Mouse (Mus musculus): ENCODE results near the gene Rara. TPM values are rescaled to one million over a fixed set of nuclear protein-coding genes. Genes with fewer than 3 reads are reported as not detected.

The Rara gene
- 15.5 and 17.3 TPM in 2 replicates for polyA plus RNA-seq (2016; fragmentation: Nextera tagmentation; extraction: Ambion mirVana)

GRCm38 (mm10) chr11:98927438-98928076 lies at the start of gene Rara:
Rara (plus strand) TSS chr11:98927818.
- Histone ChIP-seq H3K4me3 (peak within 1 kb of the TSS; percentile 58), H3K9ac (replicated peaks) (peak within 1 kb of the TSS; percentile 76), H3K27ac (replicated peaks) (no peak within 1 kb of the TSS), H3K27me3 (peaks cover 4% of the 10 kb centered on the region; the same call in 1 of the 2 replicates), H3K36me3 (no peaks in the 10 kb centered on the region), H3K9me3 (no peaks in the 10 kb centered on the region), H3K4me2 (replicated peaks) (peak within 1 kb of the TSS; percentile 78), H3K4me1 (peaks cover 82% of the 10 kb centered on the region)
- 9% methylated on average over 21 of the region's 21 CpGs for WGBS
- 0 out of 2 replicates have a peak, but pooled peaks have one; percentile 21 for ATAC-seq (ENCODE audit: low FRiP score, low read depth)

GRCm38 (mm10) chr11:98887703-98888102 lies 39.9 kb upstream of the Rara start:
- Histone ChIP-seq H3K27ac (replicated peaks) (no peak overlapping the region), H3K36me3 (peaks cover 81% of the 10 kb centered on the region), H3K4me1 (peaks cover 6% of the 10 kb centered on the region; the same call in 1 of the 2 replicates), H3K4me2 (replicated peaks) (no peak overlapping the region), H3K4me3 (no peak overlapping the region), H3K27me3 (no peaks in the 10 kb centered on the region), H3K9me3 (no peaks in the 10 kb centered on the region), H3K9ac (replicated peaks) (no peak overlapping the region)
- no peak for ATAC-seq (ENCODE audit: low FRiP score, low read depth)
- WGBS = 98% methylated on average over 3 of the region's 3 CpGs

- Histone ChIP-seq H3K4me2 (replicated peaks) (no peak overlapping the region), H3K36me3 (peaks cover 95% of the 10 kb centered on the region), H3K4me3 (no peak overlapping the region), H3K9me3 (0 out of 2 replicates have a peak, but pooled peaks cover 3% of the 10 kb centered on the region), H3K4me1 (peaks cover 6% of the 10 kb centered on the region; the same call in 1 of the 2 replicates), H3K27ac (replicated peaks) (no peak overlapping the region), H3K27me3 (no peaks in the 10 kb centered on the region), H3K9ac (replicated peaks) (no peak overlapping the region)
- WGBS = 98% methylated on average over 4 of the region's 4 CpGs
- ATAC-seq (ENCODE audit: low FRiP score, low read depth) = no peak
These were observed 38.5 kb upstream of the Rara start for GRCm38 (mm10) chr11:98889077-98889476.

GRCm38 (mm10) chr11:98889977-98890376 lies 37.6 kb upstream of the Rara start:
- peaks cover 94% of the 10 kb centered on the region for H3K36me3 ChIP-seq
- no peaks in the 10 kb centered on the region for H3K27me3 ChIP-seq
- WGBS = 96% methylated on average over 5 of the region's 5 CpGs
- peaks cover 6% of the 10 kb centered on the region; the same call in 1 of the 2 replicates for H3K4me1 ChIP-seq
- no peak overlapping the region for H3K27ac ChIP-seq (replicated peaks)
- 0 out of 2 replicates have a peak, but pooled peaks cover 3% of the 10 kb centered on the region for H3K9me3 ChIP-seq
- no peak overlapping the region for H3K9ac ChIP-seq (replicated peaks)
- no peak overlapping the region for H3K4me2 ChIP-seq (replicated peaks)
- no peak for ATAC-seq (ENCODE audit: low FRiP score, low read depth)
- no peak overlapping the region for H3K4me3 ChIP-seq

- peaks cover 6% of the 10 kb centered on the region; the same call in 1 of the 2 replicates for H3K4me1 ChIP-seq
- no peak for ATAC-seq (ENCODE audit: low FRiP score, low read depth)
- H3K4me2 ChIP-seq (replicated peaks) = no peak overlapping the region
- 48% methylated on average over 5 of the region's 5 CpGs for WGBS
- no peak overlapping the region for H3K4me3 ChIP-seq
- H3K27ac ChIP-seq (replicated peaks) = no peak overlapping the region
- peaks cover 93% of the 10 kb centered on the region for H3K36me3 ChIP-seq
- no peak overlapping the region for H3K9ac ChIP-seq (replicated peaks)
- H3K27me3 ChIP-seq = no peaks in the 10 kb centered on the region
- 0 out of 2 replicates have a peak, but pooled peaks cover 3% of the 10 kb centered on the region for H3K9me3 ChIP-seq
These were observed 35.2 kb upstream of the Rara start for GRCm38 (mm10) chr11:98892426-98892825.

GRCm38 (mm10) chr11:98900529-98901125 lies 27.0 kb upstream of the Rara start:
- H3K9me3 ChIP-seq = no peaks in the 10 kb centered on the region
- ATAC-seq (ENCODE audit: low FRiP score, low read depth) = no peak
- no peak overlapping the region for H3K4me2 ChIP-seq (replicated peaks)
- H3K27ac ChIP-seq (replicated peaks) = no peak overlapping the region
- 92% methylated on average over 12 of the region's 12 CpGs for WGBS
- H3K9ac ChIP-seq (replicated peaks) = no peak overlapping the region
- peaks cover 16% of the 10 kb centered on the region for H3K4me1 ChIP-seq
- H3K27me3 ChIP-seq = no peaks in the 10 kb centered on the region
- H3K4me3 ChIP-seq = no peak overlapping the region
- peaks cover 70% of the 10 kb centered on the region for H3K36me3 ChIP-seq

GRCm38 (mm10) chr11:98902621-98903245 lies 24.9 kb upstream of the Rara start:
- no peak for ATAC-seq (ENCODE audit: low FRiP score, low read depth)
- no peak overlapping the region for H3K4me3 ChIP-seq
- 3% methylated on average over 10 of the region's 10 CpGs for WGBS
- H3K27ac ChIP-seq (replicated peaks) = peak overlapping the region; percentile 58
- peaks cover 49% of the 10 kb centered on the region for H3K36me3 ChIP-seq
- peaks cover 16% of the 10 kb centered on the region for H3K4me1 ChIP-seq
- H3K4me2 ChIP-seq (replicated peaks) = 0 out of 2 replicates have a peak overlapping the region, but pooled peaks have one; percentile 16
- H3K9me3 ChIP-seq = no peaks in the 10 kb centered on the region
- H3K27me3 ChIP-seq = no peaks in the 10 kb centered on the region
- H3K9ac ChIP-seq (replicated peaks) = 0 out of 2 replicates have a peak overlapping the region, but pooled peaks have one; percentile 0

- Histone ChIP-seq H3K4me3 (no peak overlapping the region), H3K36me3 (peaks cover 35% of the 10 kb centered on the region), H3K4me2 (replicated peaks) (no peak overlapping the region), H3K9me3 (no peaks in the 10 kb centered on the region), H3K27ac (replicated peaks) (no peak overlapping the region), H3K9ac (replicated peaks) (no peak overlapping the region), H3K27me3 (no peaks in the 10 kb centered on the region), H3K4me1 (peaks cover 35% of the 10 kb centered on the region)
- ATAC-seq (ENCODE audit: low FRiP score, low read depth) = no peak
- WGBS = 93% methylated on average over 2 of the region's 2 CpGs
These were observed 23.0 kb upstream of the Rara start for GRCm38 (mm10) chr11:98904577-98904976.

GRCm38 (mm10) chr11:98905033-98905432 lies 22.6 kb upstream of the Rara start:
- peaks cover 32% of the 10 kb centered on the region for H3K36me3 ChIP-seq
- no peaks in the 10 kb centered on the region for H3K27me3 ChIP-seq
- no peak overlapping the region for H3K4me3 ChIP-seq
- no peak overlapping the region for H3K4me2 ChIP-seq (replicated peaks)
- ATAC-seq (ENCODE audit: low FRiP score, low read depth) = no peak
- peaks cover 39% of the 10 kb centered on the region for H3K4me1 ChIP-seq
- no peaks in the 10 kb centered on the region for H3K9me3 ChIP-seq
- WGBS = 87% methylated on average over 7 of the region's 7 CpGs
- H3K9ac ChIP-seq (replicated peaks) = no peak overlapping the region
- no peak overlapping the region for H3K27ac ChIP-seq (replicated peaks)

- no peaks in the 10 kb centered on the region for H3K9me3 ChIP-seq
- no peak overlapping the region for H3K4me3 ChIP-seq
- H3K9ac ChIP-seq (replicated peaks) = no peak overlapping the region
- peaks cover 40% of the 10 kb centered on the region for H3K4me1 ChIP-seq
- no peak for ATAC-seq (ENCODE audit: low FRiP score, low read depth)
- no peak overlapping the region for H3K4me2 ChIP-seq (replicated peaks)
- no peaks in the 10 kb centered on the region for H3K27me3 ChIP-seq
- no peak overlapping the region for H3K27ac ChIP-seq (replicated peaks)
- 82% methylated on average over 4 of the region's 4 CpGs for WGBS
- H3K36me3 ChIP-seq = peaks cover 32% of the 10 kb centered on the region
These were observed 22.0 kb upstream of the Rara start for GRCm38 (mm10) chr11:98905583-98905982.

- no peak; the same call in none of the 2 replicates for ATAC-seq (ENCODE audit: low FRiP score, low read depth)
- H3K4me2 ChIP-seq (replicated peaks) = peak overlapping the region; percentile 97
- peaks cover 40% of the 10 kb centered on the region for H3K4me1 ChIP-seq
- no peaks in the 10 kb centered on the region for H3K9me3 ChIP-seq
- H3K4me3 ChIP-seq = 0 out of 2 replicates have a peak overlapping the region, but pooled peaks have one; percentile 21
- H3K27ac ChIP-seq (replicated peaks) = no peak overlapping the region
- H3K27me3 ChIP-seq = no peaks in the 10 kb centered on the region
- H3K9ac ChIP-seq (replicated peaks) = no peak overlapping the region
- 61% methylated on average over 5 of the region's 5 CpGs for WGBS
- H3K36me3 ChIP-seq = peaks cover 30% of the 10 kb centered on the region; the same call in 1 of the 2 replicates
These were observed 20.6 kb upstream of the Rara start for GRCm38 (mm10) chr11:98907063-98907436.

Measured in midbrain, embryonic 12.5 days (tissue).